Mouse (Mus musculus): ENCODE measurements around the gene Bcam. TPM values are rescaled to one million over a fixed set of nuclear protein-coding genes. Genes with fewer than 3 reads are reported as not detected.

The Bcam gene
- polyA plus RNA-seq, 1 experiment from 2014 or later, result 17.6 TPM

DNA sequence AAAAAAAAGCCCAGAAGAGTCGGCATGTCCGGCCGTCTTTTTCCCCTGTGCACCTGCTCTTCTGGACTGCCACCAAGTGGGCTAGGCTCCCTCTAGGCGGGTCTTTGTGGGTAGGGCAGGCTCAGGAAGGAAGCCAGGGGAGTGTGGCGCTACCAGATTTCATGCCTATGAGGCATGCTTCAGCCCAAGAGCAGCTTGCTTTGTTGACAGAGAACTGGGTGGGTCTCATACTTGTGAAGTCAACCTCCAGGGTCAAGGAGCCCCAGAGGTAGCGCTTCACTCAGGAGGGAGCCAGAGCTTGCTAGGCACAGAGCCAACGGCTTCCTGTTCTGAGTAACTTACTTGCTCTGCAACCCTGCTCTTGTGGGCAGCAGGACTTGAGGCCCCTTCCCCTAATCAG lies 17.2 kb downstream of the Bcam start:
- H3K9me3 ChIP-seq (ENCODE audit: control insufficient read depth, low read length), result no peaks in the 10 kb centered on the region
- WGBS, result 87% methylated on average over 7 of the region's 7 CpGs
- peaks cover 2% of the 10 kb centered on the region; the same call in 1 of the 2 replicates for H3K4me1 ChIP-seq (replicated peaks; ENCODE audit: control insufficient read depth, insufficient read depth, low read length)
- H3K36me3 ChIP-seq (ENCODE audit: control insufficient read depth, insufficient read depth, low read length), result no peaks in the 10 kb centered on the region
- no peak overlapping the region for H3K4me3 ChIP-seq (ENCODE audit: low read depth, low read length)
- H3K9ac ChIP-seq (ENCODE audit: low read length), result no peak overlapping the region
- no peak for ATAC-seq (replicated peaks; ENCODE audit: low FRiP score)
- no peak overlapping the region for H3K4me2 ChIP-seq (ENCODE audit: low read depth, low read length, severe bottlenecking)
- DNase-seq (ENCODE audit: low spot score), result no peak
- no peak overlapping the region for H3K27ac ChIP-seq (ENCODE audit: low read depth, low read length)
- no peaks in the 10 kb centered on the region for H3K27me3 ChIP-seq (ENCODE audit: control insufficient read depth, insufficient read depth, low read length)

DNA sequence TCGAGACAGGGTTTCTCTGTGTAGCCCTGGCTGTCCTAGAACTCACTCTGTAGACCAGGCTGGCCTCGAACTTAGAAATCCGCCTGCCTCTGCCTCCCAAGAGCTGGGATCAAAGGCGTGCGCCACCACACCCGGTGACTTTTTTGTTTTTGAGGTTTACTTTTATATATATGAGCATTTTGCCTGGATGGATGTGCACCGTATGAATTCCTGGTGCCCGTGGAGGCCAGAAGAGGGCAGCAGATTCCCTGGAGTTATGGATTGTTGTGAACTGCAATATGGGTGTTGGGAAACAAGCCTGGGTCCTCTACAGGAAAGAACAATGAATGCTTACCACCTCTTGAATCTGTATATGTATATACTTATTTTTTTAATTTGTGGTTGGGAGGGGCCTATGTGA lies 18.2 kb downstream of the Bcam start:
- no peaks in the 10 kb centered on the region for H3K9me3 ChIP-seq (ENCODE audit: control insufficient read depth, low read length)
- WGBS, result 80% methylated on average over 8 of the region's 8 CpGs

DNA sequence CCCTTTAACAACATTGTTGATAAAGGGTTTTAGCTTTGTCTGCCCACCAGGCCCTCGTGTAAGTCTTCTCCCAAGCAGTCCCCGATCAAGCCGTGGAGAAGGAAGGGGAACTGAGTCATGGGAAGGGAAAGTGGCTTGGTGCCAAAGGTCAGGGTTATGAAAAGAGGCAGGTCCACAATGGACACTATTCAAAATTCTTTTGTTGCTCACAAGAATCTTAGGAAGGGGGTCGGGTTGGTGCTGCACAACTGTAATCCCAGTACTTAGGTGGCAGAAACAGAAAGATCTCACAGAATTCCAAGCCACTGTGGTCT lies 19.8 kb downstream of the Bcam start:
- DNase-seq (ENCODE audit: low spot score) (no peak), ATAC-seq (replicated peaks; ENCODE audit: low FRiP score) (no peak)
- peaks cover 7% of the 10 kb centered on the region for H3K4me1 ChIP-seq (replicated peaks; ENCODE audit: control insufficient read depth, insufficient read depth, low read length)
- 64% methylated on average over 4 of the region's 4 CpGs for WGBS
- H3K36me3 ChIP-seq (ENCODE audit: control insufficient read depth, insufficient read depth, low read length), result no peaks in the 10 kb centered on the region
- no peak overlapping the region for H3K9ac ChIP-seq (ENCODE audit: low read length)
- H3K27ac ChIP-seq (ENCODE audit: low read depth, low read length), result no peak overlapping the region
- no peaks in the 10 kb centered on the region for H3K27me3 ChIP-seq (ENCODE audit: control insufficient read depth, insufficient read depth, low read length)
- H3K4me2 ChIP-seq (ENCODE audit: low read depth, low read length, severe bottlenecking), result no peak overlapping the region
- no peaks in the 10 kb centered on the region for H3K9me3 ChIP-seq (ENCODE audit: control insufficient read depth, low read length)
- H3K4me3 ChIP-seq (ENCODE audit: low read depth, low read length), result no peak overlapping the region

More for the DNA sequence above, 18.2 kb downstream of the Bcam start:
- Histone ChIP-seq H3K4me2 (ENCODE audit: low read depth, low read length, severe bottlenecking) (no peak overlapping the region), H3K36me3 (ENCODE audit: control insufficient read depth, insufficient read depth, low read length) (no peaks in the 10 kb centered on the region), H3K27ac (ENCODE audit: low read depth, low read length) (no peak overlapping the region), H3K4me1 (replicated peaks; ENCODE audit: control insufficient read depth, insufficient read depth, low read length) (peaks cover 7% of the 10 kb centered on the region), H3K4me3 (ENCODE audit: low read depth, low read length) (no peak overlapping the region), H3K27me3 (ENCODE audit: control insufficient read depth, insufficient read depth, low read length) (no peaks in the 10 kb centered on the region), H3K9ac (ENCODE audit: low read length) (no peak overlapping the region)
- DNase-seq (ENCODE audit: low spot score) (no peak), ATAC-seq (replicated peaks; ENCODE audit: low FRiP score) (no peak)

DNA sequence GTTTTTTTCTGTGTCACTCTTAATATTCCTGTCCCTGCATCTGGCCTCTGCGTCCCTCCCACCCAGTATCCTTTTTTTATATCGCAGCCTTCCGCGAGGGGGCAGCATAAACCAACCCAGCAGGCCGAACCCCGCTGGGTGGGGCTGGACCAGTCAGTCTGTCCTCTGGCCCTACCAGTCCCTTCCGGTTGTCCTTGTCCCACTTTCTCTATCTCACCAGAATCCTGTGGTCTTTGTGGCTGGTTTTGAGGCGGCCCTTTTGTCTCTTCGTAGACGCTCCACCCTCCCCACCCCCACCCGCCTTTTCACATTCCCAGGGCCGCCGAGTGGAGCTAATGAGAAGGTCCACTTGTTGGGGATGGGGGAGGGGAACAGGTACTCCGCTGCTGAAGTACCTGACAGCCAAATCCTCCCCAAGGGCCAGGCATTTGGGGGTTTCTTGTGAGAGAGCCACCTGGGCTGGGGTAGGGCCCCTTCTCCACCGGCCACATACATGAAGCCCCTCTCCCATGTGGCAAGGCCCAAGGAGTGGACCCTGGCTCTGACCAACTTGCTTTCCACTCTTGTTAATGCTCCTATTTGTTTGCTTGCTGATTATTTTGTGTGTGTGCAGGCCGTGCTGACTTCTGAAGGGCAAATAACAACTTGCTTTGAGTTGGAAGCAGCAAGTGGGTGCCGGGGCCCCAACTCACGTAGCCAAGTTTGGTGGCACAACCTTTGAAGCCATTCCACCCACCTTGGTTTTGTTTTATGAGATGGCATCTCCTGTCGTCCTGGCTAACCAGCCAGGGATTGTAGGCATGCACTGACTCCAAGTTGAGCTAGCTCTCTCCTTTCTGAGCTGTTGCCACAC lies 20.4 kb downstream of the Bcam start, which contains the start of gene Nectin2:
Gene Nectin2, minus strand, starts transcription at position 267 of the 853 bp plus-strand sequence.
- peak within 1 kb of the TSS; percentile 74 for H3K4me3 ChIP-seq (ENCODE audit: low read depth, low read length)
- ATAC-seq (replicated peaks; ENCODE audit: low FRiP score) (peak; percentile 65), DNase-seq (ENCODE audit: low spot score) (peak; percentile 92)
- peak within 1 kb of the TSS; percentile 42; the same call in 1 of the 2 replicates for H3K27ac ChIP-seq (ENCODE audit: low read depth, low read length)
- WGBS, result 16% methylated on average over 19 of the region's 19 CpGs
- peak within 1 kb of the TSS; percentile 90 for H3K4me2 ChIP-seq (ENCODE audit: low read depth, low read length, severe bottlenecking)
- peaks cover 7% of the 10 kb centered on the region for H3K4me1 ChIP-seq (replicated peaks; ENCODE audit: control insufficient read depth, insufficient read depth, low read length)
- no peaks in the 10 kb centered on the region for H3K36me3 ChIP-seq (ENCODE audit: control insufficient read depth, insufficient read depth, low read length)
- peak within 1 kb of the TSS; percentile 86 for H3K9ac ChIP-seq (ENCODE audit: low read length)
- no peaks in the 10 kb centered on the region for H3K27me3 ChIP-seq (ENCODE audit: control insufficient read depth, insufficient read depth, low read length)
- H3K9me3 ChIP-seq (ENCODE audit: control insufficient read depth, low read length), result no peaks in the 10 kb centered on the region

DNA sequence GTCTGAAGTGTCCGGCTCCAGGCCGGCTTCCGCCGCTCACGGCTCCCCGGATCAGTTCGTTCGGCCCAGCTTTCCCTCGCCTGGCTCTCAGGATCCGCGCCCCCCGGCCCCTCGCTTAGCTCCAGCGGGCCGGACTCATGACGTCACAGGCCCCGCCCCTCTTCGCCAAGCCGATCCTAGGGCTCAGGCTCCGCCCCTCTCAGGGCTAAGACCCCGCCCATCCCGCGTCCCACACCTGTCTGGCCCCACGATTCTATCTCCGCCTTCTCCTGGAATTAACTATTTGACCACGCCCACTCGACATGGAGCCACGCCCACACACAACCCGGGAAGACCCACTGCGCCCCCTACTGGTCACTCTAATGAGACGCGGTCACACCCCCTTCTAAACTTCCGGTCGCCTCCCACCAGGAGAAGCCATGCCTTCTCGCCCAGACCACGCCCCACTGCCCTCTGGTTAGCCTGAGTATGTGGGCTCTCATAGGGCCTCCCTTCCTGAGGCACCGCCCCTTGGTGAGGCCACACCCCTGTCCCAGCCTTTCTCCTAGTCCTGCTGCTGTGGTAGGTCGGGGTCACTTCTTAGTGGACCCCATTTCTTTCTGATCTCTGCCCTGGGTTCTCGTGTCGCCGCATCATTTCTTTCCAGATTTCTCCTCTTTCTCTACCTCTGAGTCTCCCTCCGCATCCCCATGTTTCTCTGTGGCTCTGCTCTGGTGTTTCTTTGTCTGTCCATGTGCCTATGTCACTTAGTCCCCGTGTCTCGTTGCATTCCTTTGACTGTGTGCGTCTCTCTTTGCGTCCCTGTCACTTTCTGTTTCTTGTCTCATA lies 21.2 kb downstream of the Bcam start:
- H3K36me3 ChIP-seq (ENCODE audit: control insufficient read depth, insufficient read depth, low read length), result no peaks in the 10 kb centered on the region
- H3K4me1 ChIP-seq (replicated peaks; ENCODE audit: control insufficient read depth, insufficient read depth, low read length), result peaks cover 10% of the 10 kb centered on the region

DNA sequence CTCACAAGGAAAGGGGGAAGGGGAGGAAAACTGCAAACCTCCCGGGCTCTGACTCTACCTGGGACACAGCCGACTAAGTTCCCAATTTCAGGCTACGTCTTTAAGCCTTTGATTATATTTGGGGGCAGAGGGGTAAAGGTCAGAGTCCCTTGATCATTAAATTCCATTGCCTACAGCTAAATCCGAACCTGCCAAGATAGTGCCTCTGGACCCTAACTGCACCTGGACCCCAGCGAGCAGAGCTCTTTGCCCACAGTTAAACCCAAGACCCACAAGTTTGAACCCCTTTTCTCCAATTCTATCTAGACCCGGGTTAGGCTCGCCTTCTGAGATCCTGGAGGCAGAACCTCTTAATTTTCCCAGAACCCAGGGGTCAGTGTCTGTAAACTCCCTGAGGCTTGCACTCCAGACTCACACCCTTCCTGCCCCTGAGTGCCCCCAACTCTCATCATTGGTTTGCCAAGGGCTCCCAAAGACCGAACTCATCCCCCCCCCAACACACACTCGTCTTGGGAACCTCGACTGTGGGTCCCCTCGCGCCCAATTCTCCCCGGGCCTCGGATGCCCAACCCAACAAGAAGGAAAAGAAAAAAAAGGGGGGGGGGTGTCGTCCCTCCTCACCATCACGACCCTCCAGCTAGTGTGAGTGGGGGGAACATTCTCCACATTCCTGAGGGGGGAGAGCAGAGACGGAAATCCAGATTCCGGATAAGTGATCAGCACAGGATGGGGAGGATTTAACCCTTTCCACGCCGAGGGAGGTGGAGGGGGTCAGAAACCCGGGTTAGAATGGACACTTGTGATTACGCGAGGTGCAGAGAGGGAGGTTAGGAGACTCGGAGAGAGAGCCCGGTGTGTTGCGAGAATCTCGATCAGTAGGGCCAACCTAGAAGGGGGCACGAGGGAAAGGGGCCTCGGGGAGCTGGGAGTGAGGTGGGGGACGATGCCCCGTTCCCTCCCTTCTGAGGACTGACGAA lies 22.3 kb downstream of the Bcam start:
- H3K27me3 ChIP-seq (ENCODE audit: control insufficient read depth, insufficient read depth, low read length), result no peaks in the 10 kb centered on the region
- DNase-seq (ENCODE audit: low spot score), result peak; percentile 72
- WGBS, result under 1% methylated on average over 32 of the region's 32 CpGs
- peak overlapping the region; percentile 51; the same call in 1 of the 2 replicates for H3K27ac ChIP-seq (ENCODE audit: low read depth, low read length)
- H3K4me2 ChIP-seq (ENCODE audit: low read depth, low read length, severe bottlenecking), result peak overlapping the region; percentile 90
- H3K9me3 ChIP-seq (ENCODE audit: control insufficient read depth, low read length), result no peaks in the 10 kb centered on the region
- H3K4me1 ChIP-seq (replicated peaks; ENCODE audit: control insufficient read depth, insufficient read depth, low read length), result peaks cover 10% of the 10 kb centered on the region
- peak overlapping the region; percentile 74 for H3K4me3 ChIP-seq (ENCODE audit: low read depth, low read length)
- no peaks in the 10 kb centered on the region; the same call in 1 of the 2 replicates for H3K36me3 ChIP-seq (ENCODE audit: control insufficient read depth, insufficient read depth, low read length)
- peak overlapping the region; percentile 86 for H3K9ac ChIP-seq (ENCODE audit: low read length)
- ATAC-seq (replicated peaks; ENCODE audit: low FRiP score), result peak; percentile 6; the same call in 1 of the 2 replicates

More for the DNA sequence above, 21.2 kb downstream of the Bcam start:
- DNase-seq (ENCODE audit: low spot score) (peak; percentile 99), ATAC-seq (replicated peaks; ENCODE audit: low FRiP score) (peak; percentile 96)
- peak overlapping the region; percentile 74 for H3K4me3 ChIP-seq (ENCODE audit: low read depth, low read length)
- WGBS, result under 1% methylated on average over 46 of the region's 46 CpGs
- peak overlapping the region; percentile 51; the same call in 1 of the 2 replicates for H3K27ac ChIP-seq (ENCODE audit: low read depth, low read length)
- no peaks in the 10 kb centered on the region for H3K27me3 ChIP-seq (ENCODE audit: control insufficient read depth, insufficient read depth, low read length)
- peak overlapping the region; percentile 90 for H3K4me2 ChIP-seq (ENCODE audit: low read depth, low read length, severe bottlenecking)
- H3K9ac ChIP-seq (ENCODE audit: low read length), result peak overlapping the region; percentile 86
- H3K9me3 ChIP-seq (ENCODE audit: control insufficient read depth, low read length), result no peaks in the 10 kb centered on the region

DNA sequence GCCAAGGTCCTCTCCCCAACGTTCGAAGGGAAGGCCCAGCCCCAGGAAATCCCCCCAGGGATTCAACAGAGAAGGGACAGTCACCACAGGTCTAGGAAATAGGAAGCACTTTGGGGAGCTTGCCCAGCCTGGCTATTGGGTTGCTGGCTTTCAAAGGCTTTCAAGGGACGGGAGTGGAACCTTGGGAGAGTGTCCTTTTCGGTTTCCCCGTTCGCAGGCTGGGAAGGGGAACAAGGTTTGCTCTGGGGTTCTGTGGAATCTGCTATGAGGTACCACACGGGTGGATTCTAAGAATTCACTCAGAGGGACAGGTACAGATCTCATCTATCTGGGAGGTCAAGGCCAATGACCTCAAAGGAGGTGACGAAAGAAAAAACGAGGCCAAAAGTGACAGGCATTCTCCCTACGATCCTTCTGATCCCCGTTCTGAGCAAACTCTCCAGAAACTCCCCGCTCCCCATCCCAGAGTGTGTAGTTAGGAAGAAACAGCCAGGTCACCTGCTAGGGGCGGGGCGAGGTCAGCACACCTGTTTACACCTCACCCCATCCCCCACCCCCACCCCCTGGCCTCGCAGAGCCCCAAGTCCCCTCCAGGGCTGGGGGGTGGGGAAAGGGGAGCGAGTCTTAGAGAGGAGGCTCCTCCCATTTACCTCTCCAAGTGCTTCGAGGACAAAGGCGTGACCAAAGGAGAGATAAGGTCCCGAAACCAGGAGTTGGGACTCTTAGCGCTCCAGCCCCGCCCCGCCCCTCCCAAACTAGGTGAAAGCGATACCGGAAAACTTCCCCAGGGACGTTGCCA lies 23.2 kb downstream of the Bcam start:
- H3K27me3 ChIP-seq (ENCODE audit: control insufficient read depth, insufficient read depth, low read length), result no peaks in the 10 kb centered on the region
- ATAC-seq (replicated peaks; ENCODE audit: low FRiP score), result no peak
- peak overlapping the region; percentile 74 for H3K4me3 ChIP-seq (ENCODE audit: low read depth, low read length)
- peak overlapping the region; percentile 86 for H3K9ac ChIP-seq (ENCODE audit: low read length)
- 4% methylated on average over 25 of the region's 25 CpGs for WGBS
- H3K9me3 ChIP-seq (ENCODE audit: control insufficient read depth, low read length), result no peaks in the 10 kb centered on the region
- H3K4me2 ChIP-seq (ENCODE audit: low read depth, low read length, severe bottlenecking), result peak overlapping the region; percentile 90
- peak overlapping the region; percentile 18; the same call in 1 of the 2 replicates for H3K27ac ChIP-seq (ENCODE audit: low read depth, low read length)
- H3K36me3 ChIP-seq (ENCODE audit: control insufficient read depth, insufficient read depth, low read length), result no peaks in the 10 kb centered on the region; the same call in 1 of the 2 replicates
- no peak for DNase-seq (ENCODE audit: low spot score)
- H3K4me1 ChIP-seq (replicated peaks; ENCODE audit: control insufficient read depth, insufficient read depth, low read length), result peaks cover 10% of the 10 kb centered on the region

Measured in forebrain, embryonic 11.5 days (tissue).